Mouse (Mus musculus) right cerebral cortex, postnatal 14 days (tissue): ENCODE measurements around the gene Yrdc.
A peak's percentile ranks its signal among the peaks of the same experiment; 100 is the strongest.

Source experiments
- DNase-seq: peaks from one replicate; pipeline ENCODE4 v3.0.0; 2022

The Yrdc gene

GRCm38 (mm10) chr4:124850933-124851658, 617 bp downstream of the Yrdc start, which contains the start of gene 1110065P20Rik:
Gene 1110065P20Rik, minus strand, starts transcription at chr4:124851196.
- DNase-seq = peak; percentile 73

- no peak for DNase-seq
Measured at GRCm38 (mm10) chr4:124856294-124856693, 5.8 kb downstream of the Yrdc start.

- no peak for DNase-seq
Measured at GRCm38 (mm10) chr4:124858370-124858769, 7.9 kb downstream of the Yrdc start.

GRCm38 (mm10) chr4:124860446-124860845, 10.0 kb downstream of the Yrdc start:
- DNase-seq = peak; percentile 39

- DNase-seq = peak; percentile 33
Measured at GRCm38 (mm10) chr4:124861283-124862188, 11.1 kb downstream of the Yrdc start, which contains the start of gene Maneal. Gene Maneal, minus strand, starts transcription at chr4:124862171.

- no peak for DNase-seq
Measured at GRCm38 (mm10) chr4:124872719-124873118, 22.2 kb downstream of the Yrdc start.

- no peak for DNase-seq
Measured at GRCm38 (mm10) chr4:124880599-124880998, 30.1 kb downstream of the Yrdc start, which contains the start of gene Epha10. Gene Epha10, plus strand, starts transcription at chr4:124880899.

GRCm38 (mm10) chr4:124881341-124881908, 30.9 kb downstream of the Yrdc start:
- DNase-seq = peak; percentile 82

- peak; percentile 35 for DNase-seq
Measured at GRCm38 (mm10) chr4:124882151-124882729, 31.8 kb downstream of the Yrdc start.

- DNase-seq = no peak
Measured at GRCm38 (mm10) chr4:124888702-124889101, 38.2 kb downstream of the Yrdc start.

GRCm38 (mm10) chr4:124889935-124890334, 39.5 kb downstream of the Yrdc start:
- no peak for DNase-seq

- DNase-seq = no peak
Measured at GRCm38 (mm10) chr4:124890831-124891230, 40.4 kb downstream of the Yrdc start.

- no peak for DNase-seq
Measured at GRCm38 (mm10) chr4:124893769-124894168, 43.3 kb downstream of the Yrdc start.

- peak; percentile 66 for DNase-seq
Measured at GRCm38 (mm10) chr4:124894508-124895428, 44.3 kb downstream of the Yrdc start.

- no peak for DNase-seq
Measured at GRCm38 (mm10) chr4:124898428-124898827, 47.9 kb downstream of the Yrdc start.

- no peak for DNase-seq
Measured at GRCm38 (mm10) chr4:124899906-124900305, 49.4 kb downstream of the Yrdc start.
